Mouse (Mus musculus) MEL (cell line): Measurements from ENCODE around the gene Tox2.

Experiments
- CHD1 ChIP-seq: IDR thresholded peaks from 2 replicates; pipeline ENCODE4 v1.6.1; 2012; ENCODE audit warnings: low read depth, mild to moderate bottlenecking, inconsistent platforms, low read length, improper control_type of control experiment
- CTCF ChIP-seq, 3 experiments: IDR thresholded peaks in 2 of 3; conservative IDR thresholded peaks in 1 of 3; 2 replicates each; pipeline ENCODE4 v1.5.1; 2011 to 2012; ENCODE audit warnings: low read length in 3 of 3, low read depth in 2 of 3, mild to moderate bottlenecking in 2 of 3, improper control_type of control experiment in 1 of 3, inconsistent platforms in 1 of 3, mixed read lengths in 1 of 3, moderate library complexity in 1 of 3; ENCODE audit not compliant: control insufficient read depth in 1 of 3, insufficient read depth in 1 of 3, poor library complexity in 1 of 3, severe bottlenecking in 1 of 3
- EP300 ChIP-seq, 2 experiments: IDR thresholded peaks; 2 replicates each; pipeline ENCODE4 v1.6.1; 2011; ENCODE audit warnings: improper control_type of control experiment in 2 of 2, low read length in 2 of 2, low read depth in 1 of 2, mild to moderate bottlenecking in 1 of 2
- NELFE ChIP-seq: IDR thresholded peaks from 2 replicates; pipeline ENCODE4 v1.6.1; 2011; ENCODE audit warnings: low read depth, low read length, improper control_type of control experiment
- POLR2A ChIP-seq, 2 experiments: IDR thresholded peaks; 2 replicates each; pipeline ENCODE4 v1.6.1; 2011 to 2012; ENCODE audit warnings: low read length in 2 of 2, mild to moderate bottlenecking in 2 of 2, control low read depth in 1 of 2, improper control_type of control experiment in 1 of 2, low read depth in 1 of 2, moderate library complexity in 1 of 2; ENCODE audit not compliant: control insufficient read depth in 1 of 2, insufficient read depth in 1 of 2, poor library complexity in 1 of 2
- USF2 ChIP-seq, 2 experiments: IDR thresholded peaks; 2 replicates each; pipeline ENCODE4 v1.6.1; 2011 to 2012; ENCODE audit warnings: improper control_type of control experiment in 2 of 2, low read length in 2 of 2, borderline replicate concordance in 1 of 2, inconsistent platforms in 1 of 2, low read depth in 1 of 2, mild to moderate bottlenecking in 1 of 2; ENCODE audit not compliant: insufficient read depth in 1 of 2

- TF ChIP-seq CTCF (IDR thresholded peaks at IDR 0.05 in 2 of 3, conservative IDR thresholded peaks at IDR 0.05 in 1 of 3; ENCODE audit: control insufficient read depth in 1 of 3, insufficient read depth in 1 of 3, low read depth in 2 of 3, low read length in 3 of 3, poor library complexity in 1 of 3, severe bottlenecking in 1 of 3) (no peak), POLR2A (IDR thresholded peaks at IDR 0.05; ENCODE audit: control insufficient read depth in 1 of 2, insufficient read depth in 1 of 2, low read depth in 1 of 2, low read length in 2 of 2, poor library complexity in 1 of 2) (no peak), EP300 (IDR thresholded peaks at IDR 0.05; ENCODE audit: low read depth in 1 of 2, low read length in 2 of 2) (no peak), USF2 (IDR thresholded peaks at IDR 0.05; ENCODE audit: borderline replicate concordance in 1 of 2, insufficient read depth in 1 of 2, low read depth in 1 of 2, low read length in 2 of 2) (no peak), CHD1 (no peak), NELFE (no peak)
Measured at GRCm38 (mm10) chr2:163277979-163278378, 75.1 kb downstream of the Tox2 start.
